Mouse (Mus musculus) bone marrow macrophage, adult 2 months (primary cell): ENCODE measurements around the gene Bicc1.

Experiments
- CTCF ChIP-seq: IDR thresholded peaks from 2 replicates; pipeline ENCODE4 v1.5.1; 2012; ENCODE audit warnings: low read depth, mild to moderate bottlenecking, low read length, moderate library complexity
- POLR2A ChIP-seq: IDR thresholded peaks from 2 replicates; pipeline ENCODE4 v1.6.1; 2012; ENCODE audit warnings: mild to moderate bottlenecking, low read depth, low read length, borderline replicate concordance

DNA sequence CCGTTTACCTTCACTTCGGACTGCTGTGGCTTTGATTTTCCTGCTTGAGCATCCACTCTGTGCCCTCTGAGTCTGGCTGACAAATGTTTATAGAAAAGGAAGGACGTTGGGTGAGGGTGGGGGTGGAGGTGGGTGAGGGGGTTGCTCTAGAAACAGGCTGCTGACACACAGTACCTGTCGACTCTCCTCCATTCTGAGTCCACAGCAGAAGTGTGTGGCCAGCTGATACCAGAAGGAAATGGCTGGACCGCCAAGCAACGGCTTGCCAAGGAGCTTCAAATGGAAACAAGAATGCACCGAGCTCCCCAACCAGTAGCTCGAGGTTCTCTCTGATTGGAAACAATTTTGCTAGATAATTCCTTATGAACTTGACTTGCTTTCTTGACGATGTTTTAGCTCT lies 182.9 kb downstream of the Bicc1 start:
- no peak for TF ChIP-seq CTCF
- no peak for TF ChIP-seq POLR2A
